ENCODE assay signal across 8 mouse cellular contexts in genomic region chr13:37513905-37514607, GRCm38 (mm10).
DNase-seq lines count a peak whose midpoint lies in the region; ATAC-seq and TF ChIP-seq lines count a peak whose summit lies in the region.

No protein-coding gene starts in this region.

- ATAC-seq in intestine, embryonic 14.5 days (replicated peaks; ENCODE audit: low FRiP score, low TSS enrichment, low read depth), result peak; percentile 55

- peak overlapping the region; percentile 18; the same call in 1 of the 2 replicates for H3K9ac ChIP-seq in ES-Bruce4 (ENCODE audit: low read depth, poor library complexity, severe bottlenecking)
- peak overlapping the region; percentile 40 for H3K9ac ChIP-seq in intestine, embryonic 14.5 days (ENCODE audit: low read length)

- no peak for TF ChIP-seq EP300 in ES-Bruce4 (IDR thresholded peaks at IDR 0.05; ENCODE audit: insufficient read depth, low read depth, low read length)

- peak overlapping the region; percentile 21 for H3K4me3 ChIP-seq in ES-Bruce4 (ENCODE audit: low read depth, low read length)
- H3K4me3 ChIP-seq in gastrocnemius, adult 2 months, result peak overlapping the region; percentile 40
- 0 out of 2 replicates have a peak overlapping the region, but pooled peaks have one; percentile 6 for H3K4me3 ChIP-seq in intestine, embryonic 14.5 days (ENCODE audit: low read depth, low read length)
- no peak overlapping the region for H3K4me3 ChIP-seq in small intestine, adult 2 months (ENCODE audit: low read depth, low read length)

- 7% methylated on average over 23 of the region's 23 CpGs for WGBS in intestine, embryonic 14.5 days
- WGBS in small intestine, adult 2 months, result 40% methylated on average over 23 of the region's 23 CpGs

- DNase-seq in cerebellum, postnatal 14 days, result peak; percentile 47 to 55
- DNase-seq in gastrocnemius, adult 2 months, result peak; percentile 51
- DNase-seq in intestine, embryonic 14.5 days (ENCODE audit: low spot score), result peak; percentile 74
- DNase-seq in left cerebral cortex, postnatal 10 days (ENCODE audit: extremely low spot score in 1 of 2, low spot score in 2 of 2), result peak; percentile 43 to 79
- peak; percentile 83 for DNase-seq in lung, postnatal 36 days
- no peak for DNase-seq in thymus, postnatal 25 days

- H3K4me1 ChIP-seq in ES-Bruce4 (ENCODE audit: control insufficient read depth, insufficient read depth, low read length), result peaks cover 7% of the 10 kb centered on the region
- peaks cover 30% of the 10 kb centered on the region for H3K4me1 ChIP-seq in intestine, embryonic 14.5 days (replicated peaks; ENCODE audit: control insufficient read depth, insufficient read depth, low read length)
- peaks cover 27% of the 10 kb centered on the region for H3K4me1 ChIP-seq in small intestine, adult 2 months (ENCODE audit: control insufficient read depth, insufficient read depth, insufficient read length, low read length)

- H3K27me3 ChIP-seq in ES-Bruce4 (ENCODE audit: control insufficient read depth, insufficient read depth, low read length, poor library complexity, severe bottlenecking), result no peaks in the 10 kb centered on the region
- no peaks in the 10 kb centered on the region for H3K27me3 ChIP-seq in intestine, embryonic 14.5 days (replicated peaks; ENCODE audit: control insufficient read depth, insufficient read depth, low read length)
- H3K27me3 ChIP-seq in small intestine, adult 2 months (ENCODE audit: control insufficient read depth, insufficient read depth, low read length), result no peaks in the 10 kb centered on the region

- H3K4me2 ChIP-seq in intestine, embryonic 14.5 days (ENCODE audit: low read length), result peak overlapping the region; percentile 41

- no peak for TF ChIP-seq CTCF in ES-Bruce4 (IDR thresholded peaks at IDR 0.05; ENCODE audit: low read depth, low read length)
- no peak for TF ChIP-seq CTCF in gastrocnemius, adult 2 months (IDR thresholded peaks at IDR 0.05)
- TF ChIP-seq CTCF in small intestine, adult 2 months (IDR thresholded peaks at IDR 0.05; ENCODE audit: extremely low read depth, insufficient read length, insufficient replicate concordance, low read depth, low read length), result no peak

- peak overlapping the region; percentile 65 for H3K27ac ChIP-seq in ES-Bruce4 (ENCODE audit: insufficient read depth, low read length)
- peak overlapping the region; percentile 88 for H3K27ac ChIP-seq in gastrocnemius, adult 2 months
- peak overlapping the region; percentile 90 for H3K27ac ChIP-seq in intestine, embryonic 14.5 days (ENCODE audit: low read depth)
- peak overlapping the region; percentile 57 for H3K27ac ChIP-seq in small intestine, adult 2 months (ENCODE audit: insufficient read depth, low read depth, low read length)

- H3K9me3 ChIP-seq in ES-Bruce4 (replicated peaks; ENCODE audit: control insufficient read depth, insufficient read depth, low read length, poor library complexity, severe bottlenecking), result no peaks in the 10 kb centered on the region
- no peaks in the 10 kb centered on the region for H3K9me3 ChIP-seq in intestine, embryonic 14.5 days (ENCODE audit: control insufficient read depth, low read length)

- intact Hi-C loops in gastrocnemius, adult 2 months (cut with DNase I), result no loop called here
- intact Hi-C loops in left cerebral cortex, postnatal 10 days (cut with DNase I), result no loop called here

- H3K36me3 ChIP-seq in ES-Bruce4 (ENCODE audit: control insufficient read depth, insufficient read depth, low read length, poor library complexity, severe bottlenecking), result no peaks in the 10 kb centered on the region
- H3K36me3 ChIP-seq in intestine, embryonic 14.5 days (ENCODE audit: control insufficient read depth, insufficient read depth, low read length), result no peaks in the 10 kb centered on the region
- no peaks in the 10 kb centered on the region for H3K36me3 ChIP-seq in small intestine, adult 2 months (ENCODE audit: control insufficient read depth, insufficient read depth, low read length)

- no peak for TF ChIP-seq POLR2A in ES-Bruce4 (IDR thresholded peaks at IDR 0.05; ENCODE audit: insufficient read depth, low read length)
- no peak for TF ChIP-seq POLR2A in small intestine, adult 2 months (IDR thresholded peaks at IDR 0.05; ENCODE audit: low read depth, low read length)
